Mouse (Mus musculus) embryo, embryonic 10.5 days (tissue): Measurements from ENCODE around the gene Nol4l.

Experiments
- DNase-seq: peaks from one replicate; pipeline ENCODE4 v3.0.0-alpha.2; 2015; ENCODE audit warnings: low spot score

The Nol4l gene

DNA sequence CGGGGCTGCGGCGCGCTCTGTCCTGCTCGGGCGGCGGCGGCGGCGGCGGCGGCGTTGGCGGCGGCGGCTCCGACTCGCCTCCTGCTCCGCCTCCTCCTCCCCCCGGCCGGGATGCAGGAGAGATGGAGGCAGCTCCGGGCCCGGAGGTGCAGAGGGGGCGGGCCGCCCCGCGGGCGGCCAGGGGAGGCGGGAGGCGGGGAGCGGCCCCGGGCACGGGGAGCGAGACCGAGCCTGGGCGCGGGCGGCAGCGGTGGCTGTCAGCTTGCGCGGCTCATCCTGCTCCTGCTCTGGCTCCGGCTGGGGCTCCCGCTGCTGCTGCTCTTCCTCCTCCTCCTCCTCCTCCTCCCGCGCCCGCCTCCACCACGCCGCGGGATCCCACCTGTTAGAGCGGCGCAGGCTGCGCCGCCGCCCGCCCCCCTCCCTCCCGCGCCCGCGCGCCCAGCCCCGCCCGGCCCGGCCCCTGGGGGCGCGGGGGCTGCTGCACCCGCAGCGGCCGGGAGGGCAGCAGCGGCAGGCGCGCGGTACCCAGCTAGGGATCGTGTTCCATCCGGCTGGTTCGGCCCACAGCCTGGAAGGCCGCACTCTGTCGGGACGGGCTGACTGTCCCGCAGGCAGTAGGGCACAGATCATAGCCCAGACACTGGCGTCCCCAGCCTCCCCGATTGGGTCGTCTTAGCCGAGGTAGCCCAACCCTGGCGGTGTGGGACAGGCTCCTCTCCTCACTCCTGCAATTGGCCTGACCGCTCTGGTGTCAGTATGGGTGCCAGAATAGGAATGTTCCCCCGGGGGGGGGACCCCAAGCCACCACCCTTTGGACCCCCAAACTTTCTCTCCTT lies at the start of gene Nol4l:
Nol4l (minus strand) TSS at position 41 of the 836 bp plus-strand sequence.
- DNase-seq = peak; percentile 43

DNA sequence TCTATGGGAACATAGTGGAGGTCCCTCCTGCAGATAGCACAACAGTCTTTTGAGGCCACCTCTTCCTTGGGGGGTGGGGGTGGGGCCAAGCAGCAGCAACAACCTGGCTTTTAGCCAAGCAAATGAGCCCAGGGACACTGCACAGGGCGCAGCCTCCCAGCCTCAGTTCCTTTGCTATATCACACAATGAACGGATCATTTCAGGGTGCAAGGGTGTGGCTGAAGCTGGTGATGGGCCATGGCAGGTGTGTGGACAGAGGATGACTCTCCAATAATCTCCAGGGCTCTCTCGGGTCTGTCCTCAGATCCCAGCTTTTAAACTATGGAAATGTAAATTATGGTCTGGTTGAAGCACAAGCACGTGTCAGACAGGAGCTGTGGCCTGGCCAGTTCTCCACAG lies 47.4 kb upstream of the Nol4l start:
- DNase-seq = no peak

DNA sequence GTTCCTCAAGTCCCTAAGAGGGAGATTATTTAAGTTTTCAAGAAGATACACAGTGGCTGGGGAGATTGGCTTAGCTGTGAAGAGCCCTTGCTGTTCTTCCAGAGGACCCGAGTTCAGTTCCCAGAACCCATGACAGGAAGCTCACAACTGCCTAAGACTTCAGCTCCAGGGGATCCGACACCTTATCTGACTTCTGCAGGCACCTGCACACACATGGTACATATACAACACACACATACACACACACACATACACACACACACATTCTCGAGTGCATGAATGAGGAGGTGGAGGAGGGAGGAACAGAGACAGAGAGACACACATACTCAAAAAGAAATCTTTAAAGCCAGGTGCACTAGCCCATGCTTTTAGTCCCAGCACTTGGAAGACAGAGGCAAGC lies 46.4 kb upstream of the Nol4l start:
- no peak for DNase-seq

DNA sequence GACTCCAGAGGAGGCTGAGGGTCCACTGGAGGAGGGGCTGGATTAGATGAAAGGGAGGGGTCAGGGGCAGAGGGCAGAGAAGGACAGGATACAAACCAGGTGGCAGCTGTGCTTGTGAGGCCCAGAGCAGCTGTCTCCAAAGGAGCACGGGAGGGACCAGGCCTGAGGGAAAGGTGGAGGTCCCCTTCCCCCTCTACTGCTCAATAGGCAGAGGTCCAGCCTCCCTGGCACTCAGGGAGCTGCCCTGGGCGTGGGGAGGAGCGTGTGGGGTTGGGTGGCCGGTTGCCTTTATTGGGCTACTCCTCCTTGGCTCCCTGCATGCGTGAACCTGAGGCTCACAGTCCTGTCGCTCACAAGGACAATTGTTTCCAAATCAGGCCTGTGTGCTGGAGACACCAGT lies 45.8 kb upstream of the Nol4l start:
- DNase-seq = no peak

DNA sequence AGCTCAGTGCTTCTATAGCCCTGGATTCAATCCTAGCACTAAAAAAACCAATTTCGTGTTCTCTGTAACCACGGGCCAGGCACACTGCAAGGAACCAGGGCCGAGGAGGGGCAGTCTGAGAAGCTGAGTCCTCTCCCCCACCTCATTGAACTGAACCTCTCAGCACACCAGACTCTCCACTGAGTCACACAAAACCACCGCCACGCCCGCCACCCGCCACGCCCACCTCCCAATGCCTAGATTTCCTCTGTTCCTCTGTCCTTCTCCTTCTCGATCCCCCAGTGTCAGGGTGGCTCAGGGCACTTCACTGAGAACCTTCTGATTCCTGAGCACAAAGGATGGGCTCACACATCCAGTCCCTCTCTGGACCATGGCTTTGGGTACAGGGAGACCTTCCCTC lies 43.3 kb upstream of the Nol4l start:
- no peak for DNase-seq

DNA sequence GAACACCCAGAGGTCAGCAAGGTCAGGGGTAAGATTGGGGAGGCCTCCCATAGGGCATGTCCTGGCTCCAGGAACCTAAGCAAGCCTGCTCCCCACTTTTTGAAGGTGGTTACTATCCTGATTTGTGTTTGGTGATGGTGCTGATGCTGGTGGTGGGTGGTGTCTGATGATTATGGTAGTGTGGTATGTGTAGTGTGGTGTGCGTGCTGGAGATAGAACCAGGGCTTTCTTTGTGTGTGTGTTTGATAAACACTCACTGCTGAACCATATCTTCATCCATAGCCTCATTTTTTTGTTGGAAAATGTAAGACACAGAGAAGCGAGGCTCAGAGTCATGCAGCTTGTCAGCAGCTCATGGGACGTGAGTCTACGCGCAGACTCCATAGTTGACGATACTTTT lies 38.8 kb upstream of the Nol4l start:
- DNase-seq = no peak

DNA sequence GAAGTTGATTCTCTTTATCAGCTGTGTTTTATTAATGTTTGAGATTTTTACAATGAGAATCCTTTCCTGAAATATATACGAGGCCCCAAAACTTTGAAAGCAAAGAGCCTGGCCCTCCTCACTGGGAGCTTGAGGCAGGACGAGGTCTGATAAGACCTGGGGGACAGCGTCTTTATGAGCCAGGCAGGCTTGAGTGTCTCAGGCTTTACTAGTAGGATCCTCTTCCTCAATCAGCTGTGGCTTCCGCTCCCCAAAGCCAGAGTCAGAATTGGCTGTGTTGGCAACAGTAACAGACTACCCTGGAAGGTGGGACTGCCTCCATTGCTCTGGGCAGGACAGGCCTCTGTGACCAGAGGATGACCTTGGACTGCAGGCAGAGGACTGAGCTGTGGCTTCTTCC lies 38.2 kb upstream of the Nol4l start:
- DNase-seq = no peak

DNA sequence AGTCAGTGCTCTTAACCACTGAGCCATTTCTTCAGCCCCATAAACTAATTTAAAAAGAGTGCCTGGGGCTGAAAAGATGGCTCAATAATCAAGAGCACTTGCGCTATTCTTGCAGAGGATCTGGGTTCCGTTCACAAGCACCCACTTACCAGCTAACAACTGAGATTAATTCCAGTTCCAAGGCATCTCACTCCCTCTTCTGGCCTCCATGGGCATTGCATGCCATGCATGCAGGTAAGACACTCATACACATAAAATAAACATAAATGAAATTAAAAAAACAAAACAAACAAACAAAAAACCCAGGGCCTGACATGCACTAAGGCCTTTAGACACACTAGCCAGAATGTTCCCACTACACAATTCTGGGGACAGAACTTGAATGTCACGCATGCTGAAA lies 34.6 kb upstream of the Nol4l start:
- no peak for DNase-seq

DNA sequence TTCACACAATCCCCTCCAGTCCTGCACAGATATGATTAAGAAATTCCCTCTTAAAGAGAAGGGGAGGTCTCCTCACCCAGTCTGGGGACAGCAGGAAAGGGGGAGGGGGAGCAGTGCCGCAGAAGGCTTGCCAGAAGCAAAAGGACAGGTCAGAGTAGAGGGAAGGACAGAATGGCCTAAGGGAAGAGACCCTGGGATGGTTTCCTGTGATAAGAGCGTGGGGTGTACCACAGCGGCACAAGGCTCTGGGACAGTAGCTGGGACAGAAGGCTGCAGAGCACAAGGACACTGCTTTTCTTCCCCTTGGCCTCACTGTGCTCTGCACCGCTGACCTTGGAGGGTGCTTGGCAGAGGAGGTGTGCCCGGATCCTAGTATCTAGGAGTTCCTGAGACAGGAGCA lies 31.8 kb upstream of the Nol4l start:
- no peak for DNase-seq

DNA sequence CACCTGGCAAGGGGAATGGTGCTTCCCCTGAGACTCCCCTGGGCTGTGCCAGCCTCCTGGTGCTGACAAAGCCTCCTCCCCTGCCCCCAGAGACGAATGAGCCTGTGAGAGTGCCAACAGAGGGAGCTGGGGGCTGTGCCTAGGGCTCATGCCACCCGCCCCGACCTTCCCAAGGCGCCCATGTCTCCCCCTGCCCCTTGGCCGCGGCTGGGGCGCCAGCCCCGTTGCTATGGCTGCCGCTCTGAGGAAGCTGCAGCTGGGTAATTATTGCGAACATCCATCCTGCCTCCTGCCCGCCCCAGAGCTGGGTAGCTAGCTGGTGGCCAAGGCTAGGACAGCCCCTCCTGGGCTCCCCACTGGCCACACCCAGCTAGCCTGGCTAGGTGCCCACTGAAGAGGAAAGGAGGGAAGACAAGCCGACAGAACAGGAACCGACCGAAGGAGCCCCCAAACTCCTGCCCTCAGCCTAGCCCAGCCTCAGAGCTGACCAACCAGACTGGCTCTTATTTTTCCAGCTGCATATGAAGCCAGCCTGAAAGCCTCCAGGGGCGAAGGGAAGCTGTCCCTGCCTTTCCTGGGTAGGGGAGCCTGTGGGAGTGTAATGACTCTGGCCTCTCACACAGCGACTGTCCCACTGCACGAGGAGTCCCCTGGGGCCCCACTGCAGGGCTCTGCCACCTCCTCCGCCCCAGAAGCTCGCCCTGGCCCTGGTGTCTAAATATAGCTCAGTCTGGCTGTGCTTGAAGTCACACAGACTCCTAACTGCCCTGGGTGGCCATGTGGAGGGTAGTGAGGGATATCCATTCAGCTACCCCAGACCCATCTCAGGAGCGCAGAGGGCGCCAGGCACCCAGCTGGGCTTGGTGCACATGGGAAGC lies 31.1 kb upstream of the Nol4l start:
- peak; percentile 46 for DNase-seq

DNA sequence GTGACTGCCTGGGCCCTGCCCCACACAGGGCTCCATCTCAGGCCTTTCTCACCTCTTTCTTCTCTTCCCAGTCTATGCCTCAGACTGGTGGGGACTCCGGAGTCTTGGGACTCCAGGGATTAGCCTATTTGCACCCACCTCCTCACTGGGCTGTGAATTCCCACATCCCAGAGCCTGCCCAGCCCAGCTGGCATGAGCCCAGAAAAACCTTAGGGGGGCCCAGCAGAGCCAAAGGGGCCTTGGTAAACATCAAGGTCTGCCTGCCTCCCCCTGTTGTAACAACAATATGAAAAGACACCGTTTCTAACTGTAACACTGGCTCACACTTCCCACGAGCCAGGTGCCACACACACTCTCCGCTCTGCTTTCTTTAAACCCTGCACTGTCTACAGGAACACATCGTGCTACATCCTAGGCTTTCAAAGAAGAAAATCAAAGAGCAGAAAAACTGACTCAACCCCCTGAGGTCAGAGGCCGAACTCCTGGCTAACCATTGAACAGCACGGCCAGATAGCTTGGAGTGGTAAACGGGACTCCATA lies 29.9 kb upstream of the Nol4l start:
- DNase-seq = no peak

DNA sequence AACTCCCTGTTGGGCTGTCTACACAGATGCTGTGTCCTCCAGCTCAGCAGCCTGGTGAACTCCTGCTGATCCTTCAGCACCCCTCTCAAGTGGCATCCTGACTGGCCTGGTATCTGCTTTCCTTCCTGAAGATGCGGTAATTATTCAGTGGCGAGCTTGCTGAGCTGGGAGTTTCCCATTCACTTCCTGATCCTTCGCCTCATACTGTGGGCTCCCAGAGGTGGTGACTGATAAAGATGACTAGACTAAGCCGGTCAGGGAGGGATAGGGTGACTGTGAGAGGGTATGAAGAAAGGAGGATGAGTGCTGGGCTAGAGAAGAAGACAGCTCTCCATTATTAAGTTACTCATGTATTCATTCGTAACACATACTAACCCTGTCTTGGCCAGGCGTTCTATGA lies 28.7 kb upstream of the Nol4l start:
- DNase-seq = no peak

DNA sequence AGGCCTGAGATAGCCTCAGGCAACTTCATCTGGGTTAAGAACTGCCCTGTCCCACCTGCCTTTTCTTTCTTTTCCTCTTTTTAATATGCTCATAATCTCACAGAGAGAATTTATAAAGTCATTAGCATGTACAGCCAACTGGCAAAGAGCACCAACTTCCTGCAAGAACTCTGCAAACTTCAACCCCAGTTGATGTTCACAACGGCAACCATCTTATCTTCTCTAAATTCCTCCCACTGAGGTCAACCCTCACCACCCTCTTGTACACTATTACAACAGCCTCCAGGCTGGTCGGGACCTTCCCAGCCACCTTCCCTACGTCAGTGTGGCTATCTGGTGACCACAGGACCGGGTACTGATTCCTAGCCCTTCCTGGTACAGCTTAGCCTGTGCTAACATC lies 27.5 kb upstream of the Nol4l start:
- no peak for DNase-seq

DNA sequence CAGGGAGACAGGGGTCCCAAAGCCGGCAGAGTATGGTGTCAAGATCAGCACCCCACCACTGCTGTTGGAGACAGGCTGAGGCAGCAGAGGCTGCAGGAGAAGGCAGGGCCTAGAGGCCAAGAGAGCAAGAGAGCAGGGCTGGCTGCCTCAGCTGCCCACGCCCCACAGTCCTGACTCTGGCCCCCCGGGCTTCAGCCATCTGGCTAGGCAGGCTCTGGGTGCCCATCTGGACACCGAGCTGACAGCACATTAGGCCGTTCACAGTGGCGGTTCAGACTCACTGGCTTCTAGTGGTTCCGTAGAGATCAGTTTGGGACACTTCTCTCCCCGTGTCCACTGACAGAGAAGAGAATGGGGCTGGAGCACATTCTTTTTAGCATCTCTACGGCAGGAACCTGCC lies 26.4 kb upstream of the Nol4l start:
- DNase-seq = no peak

DNA sequence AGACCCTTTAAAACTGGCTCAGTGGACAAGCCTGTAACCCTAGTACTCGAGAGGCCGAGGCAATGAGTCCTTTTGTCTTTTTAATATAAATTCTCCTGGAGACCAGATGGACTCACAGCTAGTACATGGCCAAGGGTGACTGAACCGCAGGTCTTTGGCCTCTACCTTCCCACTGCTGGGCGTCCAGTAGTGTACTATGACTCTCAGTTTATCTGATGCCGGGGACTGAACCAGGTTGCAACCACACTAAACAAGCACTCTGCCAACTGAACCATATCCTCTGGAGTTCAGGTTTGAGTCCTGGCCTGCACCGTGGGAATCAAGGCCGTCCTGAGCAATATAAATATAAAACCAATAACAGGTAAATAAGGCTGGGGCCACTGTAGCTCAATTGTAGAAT lies 24.8 kb upstream of the Nol4l start:
- DNase-seq = no peak

DNA sequence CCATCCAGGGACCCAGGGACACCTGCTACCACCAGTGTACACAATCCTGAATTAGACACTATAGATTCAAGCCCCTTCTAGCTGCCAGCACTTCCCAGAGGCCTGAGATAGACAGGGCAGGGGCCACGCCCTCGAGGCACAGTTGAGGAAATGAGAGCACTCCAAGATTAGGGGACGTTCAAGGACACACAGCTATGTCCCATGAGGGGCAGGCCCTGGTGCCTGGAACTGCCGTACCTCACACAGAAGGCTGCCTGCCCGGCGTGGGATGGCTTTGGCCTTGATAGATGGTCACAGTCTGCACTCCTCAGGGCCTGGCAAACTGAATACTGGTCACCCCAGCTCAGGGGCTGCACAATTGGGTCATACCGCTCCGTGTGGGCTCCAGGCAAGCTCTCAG lies 19.7 kb upstream of the Nol4l start:
- DNase-seq = no peak

DNA sequence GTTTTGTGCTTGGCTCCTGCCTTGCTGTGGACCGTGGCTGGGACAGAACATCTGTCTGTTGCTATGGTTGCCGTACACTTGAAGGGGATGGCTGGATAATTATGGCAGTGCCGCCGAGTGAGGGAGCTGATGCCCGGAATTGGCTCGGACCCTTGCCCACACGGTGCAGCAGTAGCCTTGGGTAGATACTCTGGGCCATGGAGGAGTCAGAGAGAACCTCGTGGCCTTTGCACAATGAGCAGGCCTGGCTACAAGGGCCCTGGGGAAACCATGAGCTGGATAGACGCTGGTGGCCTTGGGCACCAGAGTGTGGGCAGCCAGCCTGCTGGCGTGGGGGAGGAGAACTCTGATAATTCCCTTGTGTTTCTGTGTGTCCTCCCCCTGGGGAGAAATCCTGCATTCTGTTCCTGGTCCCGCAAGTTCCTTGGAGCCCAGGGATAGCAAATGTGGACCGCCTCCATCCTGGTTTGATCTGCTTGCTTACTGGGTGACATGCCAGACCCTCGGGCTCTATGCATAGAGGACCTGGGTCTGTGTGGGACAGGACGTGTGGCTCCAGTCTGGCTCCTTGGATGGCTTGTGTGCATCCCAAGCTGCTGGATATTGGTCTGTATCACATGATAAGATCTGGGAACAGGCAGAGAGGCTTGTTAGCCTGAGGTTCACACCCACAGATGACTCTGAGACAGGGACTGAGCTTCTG lies 18.6 kb upstream of the Nol4l start:
- peak; percentile 45 for DNase-seq

DNA sequence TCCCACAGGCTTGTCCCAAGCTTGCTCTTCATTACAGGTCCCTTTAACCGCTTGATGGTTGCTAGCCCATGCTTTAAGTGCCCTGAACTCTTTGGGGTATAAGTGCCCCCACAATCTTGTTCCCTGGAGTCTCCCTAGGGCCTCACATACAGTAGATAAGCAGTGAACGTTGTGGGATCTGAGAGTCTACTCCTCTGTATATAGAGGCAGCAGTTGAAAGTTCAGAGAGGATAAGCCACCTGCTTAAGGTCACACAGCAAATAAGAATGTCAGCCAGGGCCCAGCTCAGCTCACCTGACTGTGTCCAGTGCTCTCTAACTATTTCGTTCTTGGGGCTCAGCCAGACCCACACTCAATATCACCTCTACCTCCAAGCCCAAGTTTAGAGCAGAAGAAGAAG lies 17.9 kb upstream of the Nol4l start:
- no peak for DNase-seq

DNA sequence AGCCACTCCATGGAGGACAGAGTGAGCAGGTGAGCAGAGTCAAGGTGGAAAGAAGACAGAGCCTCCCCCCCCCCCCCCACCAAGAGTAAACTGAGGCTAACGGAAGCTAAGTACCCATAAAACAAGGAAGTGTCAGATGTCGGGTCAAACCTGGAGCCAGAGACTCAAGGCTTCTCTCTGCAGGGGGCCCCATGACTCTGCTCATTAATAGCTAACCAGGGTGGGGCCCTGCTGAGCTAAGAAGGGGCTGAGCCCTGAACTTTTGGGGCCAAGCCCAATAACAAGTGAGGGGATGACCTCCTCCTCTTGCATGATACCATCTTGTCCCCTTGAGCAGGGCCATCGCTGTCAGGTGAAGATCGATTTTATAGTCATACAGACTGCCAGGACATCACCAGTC lies 17.2 kb upstream of the Nol4l start:
- no peak for DNase-seq

DNA sequence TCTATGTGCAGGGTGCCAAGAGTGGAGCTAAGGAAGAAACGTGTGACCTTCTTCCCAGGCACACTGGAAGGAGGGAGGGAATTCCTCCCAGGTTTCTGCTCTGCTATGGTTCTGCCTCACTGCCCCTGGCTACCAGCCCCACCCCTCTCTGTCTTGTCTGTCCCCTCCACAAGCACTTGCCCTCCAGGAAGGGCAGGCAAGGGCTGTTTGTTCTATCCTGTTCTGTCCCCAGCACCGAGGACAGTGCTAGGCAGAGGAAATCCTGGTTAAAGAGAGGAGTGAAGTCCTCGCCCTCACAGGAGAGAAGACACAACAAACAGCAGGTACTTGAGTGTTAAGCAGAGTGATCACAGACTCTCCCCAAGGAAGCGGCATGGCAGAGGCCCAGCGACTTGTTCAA lies 16.7 kb upstream of the Nol4l start:
- no peak for DNase-seq

DNA sequence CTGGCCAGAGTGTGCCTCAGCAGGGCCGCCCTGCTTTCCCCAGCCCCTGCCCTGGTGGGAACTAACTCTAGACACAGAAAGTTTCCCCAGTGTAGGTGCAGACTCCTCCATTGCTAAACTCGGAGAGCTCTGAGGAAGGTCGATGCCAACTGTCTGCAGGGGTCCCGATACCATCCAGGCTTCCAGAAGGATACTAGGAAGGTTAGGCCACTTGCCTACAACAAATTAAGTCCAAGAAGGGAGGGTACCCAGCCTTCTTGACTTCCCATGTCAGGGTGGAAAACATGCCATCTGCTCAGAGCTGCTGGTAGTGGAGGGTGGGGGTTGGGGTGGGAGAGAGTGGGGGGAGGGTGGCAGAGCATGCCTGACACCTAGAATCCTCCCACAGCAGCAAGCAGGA lies 15.0 kb upstream of the Nol4l start:
- no peak for DNase-seq

DNA sequence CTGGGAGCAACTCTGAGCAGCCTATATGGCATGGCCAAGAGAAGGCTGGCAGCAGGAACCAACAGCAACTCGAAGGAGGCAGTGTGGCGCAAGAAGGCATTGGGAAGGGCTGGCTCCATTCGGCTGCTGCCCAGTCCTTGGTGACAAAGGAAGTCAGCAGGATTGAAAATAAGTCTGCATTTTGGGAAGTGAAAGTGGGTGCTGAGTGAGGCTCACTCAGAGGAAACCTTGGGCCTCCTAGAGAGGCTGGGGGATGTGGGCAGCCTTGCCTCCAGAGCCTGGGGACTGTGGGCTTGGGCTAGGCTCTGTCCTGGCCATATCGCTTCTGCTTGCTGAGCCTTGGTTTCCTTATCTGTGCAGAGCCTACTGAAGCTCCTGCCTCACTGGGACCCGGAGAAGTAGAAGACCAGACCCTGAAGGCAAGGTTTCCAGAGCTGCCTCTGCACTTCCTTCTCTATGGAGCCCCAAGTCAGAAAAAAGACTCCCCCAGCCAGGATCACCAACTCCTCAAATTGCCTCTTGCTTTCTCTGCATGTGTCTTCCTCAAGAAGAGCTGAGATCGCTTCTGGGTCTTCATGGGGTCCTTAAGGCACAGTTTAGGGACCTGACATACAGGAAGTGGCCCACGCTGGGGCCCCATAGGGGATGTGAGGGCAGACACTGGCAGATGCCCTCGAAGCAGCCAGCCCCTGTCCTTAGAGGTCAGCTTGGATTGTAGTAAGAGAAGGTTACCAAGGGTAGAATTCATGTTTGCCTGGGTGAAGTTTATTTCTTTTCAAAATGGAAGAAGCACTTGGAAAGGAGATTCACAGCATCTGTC lies 14.3 kb upstream of the Nol4l start:
- no peak for DNase-seq
